9 mouse cellular contexts compared by ENCODE assay signal in the genomic region with DNA sequence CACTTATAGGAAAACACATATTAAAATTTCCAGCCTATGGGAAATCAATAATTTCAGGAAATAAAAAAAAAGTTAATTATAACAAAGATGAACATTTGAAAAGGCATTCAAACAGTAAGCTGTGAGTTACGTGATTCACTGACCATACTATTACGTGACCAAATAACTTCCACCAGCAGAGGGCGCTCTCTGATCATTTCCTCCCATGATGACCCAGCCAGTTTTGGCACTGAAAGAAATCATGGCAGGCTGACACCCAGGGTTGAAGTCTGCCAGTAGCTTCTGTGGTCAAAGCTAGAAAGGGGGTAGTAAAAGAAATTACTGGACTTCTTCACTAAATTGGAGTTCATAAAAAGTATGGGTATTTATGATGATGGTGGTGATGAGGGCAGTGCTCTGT. TPM values are rescaled to one million over a fixed set of nuclear protein-coding genes. Genes with fewer than 3 reads are reported as not detected.
DNase-seq lines count a peak whose midpoint lies in the region; ATAC-seq and TF ChIP-seq lines count a peak whose summit lies in the region.
"Had no signal": no experiment of that assay in that cellular context is flagged by ENCODE, and none has a peak within 500 bp of the region (broad histone marks: within the 10 kb centered on the region; RNA-seq: fewer than 3 reads in every experiment).

No protein-coding gene starts in this region.

- ATAC-seq in megakaryocyte, adult 5-6 weeks (ENCODE audit: poor library complexity, severe bottlenecking) = no peak

- H3K27me3 ChIP-seq in ES-Bruce4 (ENCODE audit: control insufficient read depth, insufficient read depth, low read length, poor library complexity, severe bottlenecking) = no peaks in the 10 kb centered on the region
- H3K27me3 ChIP-seq in small intestine, adult 2 months (ENCODE audit: control insufficient read depth, insufficient read depth, low read length) = no peaks in the 10 kb centered on the region
- H3K27me3 ChIP-seq: limb, embryonic 12.5 days had no signal

- H3K27ac ChIP-seq in ES-Bruce4 (ENCODE audit: insufficient read depth, low read length) = no peak overlapping the region
- no peak overlapping the region for H3K27ac ChIP-seq in embryonic fibroblast, embryonic 13.5 days (ENCODE audit: insufficient read depth, low read length)
- H3K27ac ChIP-seq in small intestine, adult 2 months (ENCODE audit: insufficient read depth, low read depth, low read length) = no peak overlapping the region
- H3K27ac ChIP-seq: limb, embryonic 12.5 days had no signal

- no peaks in the 10 kb centered on the region for H3K9me3 ChIP-seq in ES-Bruce4 (replicated peaks; ENCODE audit: control insufficient read depth, insufficient read depth, low read length, poor library complexity, severe bottlenecking)
- H3K9me3 ChIP-seq: limb, embryonic 12.5 days had no signal

- H3K9ac ChIP-seq in ES-Bruce4 (ENCODE audit: low read depth, poor library complexity, severe bottlenecking) = no peak overlapping the region
- H3K9ac ChIP-seq: limb, embryonic 12.5 days had no signal

- WGBS in small intestine, adult 2 months = 11% methylated on average over 3 of the region's 3 CpGs

- peak; percentile 85 to 87 for DNase-seq in adrenal gland, postnatal 36 days
- peak; percentile 83 to 93 for DNase-seq in heart, postnatal 10 days
- peak; percentile 77 to 86 for DNase-seq in layer of hippocampus, postnatal 14 days (ENCODE audit: low spot score in 2 of 2)
- DNase-seq in mesoderm, embryonic 11.5 days (ENCODE audit: low read depth, low spot score) = peak; percentile 81

- no peaks in the 10 kb centered on the region for H3K4me1 ChIP-seq in ES-Bruce4 (ENCODE audit: control insufficient read depth, insufficient read depth, low read length)
- H3K4me1 ChIP-seq in embryonic fibroblast, embryonic 13.5 days (ENCODE audit: control insufficient read depth, insufficient read depth, low read length) = no peaks in the 10 kb centered on the region
- 0 out of 2 replicates have a peak, but pooled peaks cover 3% of the 10 kb centered on the region for H3K4me1 ChIP-seq in small intestine, adult 2 months (ENCODE audit: control insufficient read depth, insufficient read depth, insufficient read length, low read length)

- TF ChIP-seq CTCF in ES-Bruce4 (IDR thresholded peaks at IDR 0.05; ENCODE audit: low read depth, low read length) = peak; percentile 55
- TF ChIP-seq CTCF in embryonic fibroblast, embryonic 13.5 days (IDR thresholded peaks at IDR 0.05; ENCODE audit: borderline replicate concordance, insufficient read depth, low read length) = 0 out of 2 replicates have a peak, but pooled peaks have one; percentile 5
- peak; percentile 72; the same call in 1 of the 2 replicates for TF ChIP-seq CTCF in small intestine, adult 2 months (IDR thresholded peaks at IDR 0.05; ENCODE audit: extremely low read depth, insufficient read length, insufficient replicate concordance, low read depth, low read length)

- intact Hi-C loops in heart, postnatal 10 days (cut with DNase I) = loop anchor here (1.0 to 5.0 kb wide), 4 partner anchors 100 to 403 kb away; no protein-coding TSS in a partner anchor

- no peak overlapping the region for H3K4me3 ChIP-seq in ES-Bruce4 (ENCODE audit: low read depth, low read length)
- no peak overlapping the region for H3K4me3 ChIP-seq in embryonic fibroblast, embryonic 13.5 days (ENCODE audit: insufficient read depth, low read length)
- no peak overlapping the region for H3K4me3 ChIP-seq in small intestine, adult 2 months (ENCODE audit: low read depth, low read length)
- H3K4me3 ChIP-seq: limb, embryonic 12.5 days had no signal

- no peak for TF ChIP-seq EP300 in ES-Bruce4 (IDR thresholded peaks at IDR 0.05; ENCODE audit: insufficient read depth, low read depth, low read length)

- H3K36me3 ChIP-seq in ES-Bruce4 (ENCODE audit: control insufficient read depth, insufficient read depth, low read length, poor library complexity, severe bottlenecking) = no peaks in the 10 kb centered on the region
- no peaks in the 10 kb centered on the region for H3K36me3 ChIP-seq in small intestine, adult 2 months (ENCODE audit: control insufficient read depth, insufficient read depth, low read length)
- H3K36me3 ChIP-seq: limb, embryonic 12.5 days had no signal

- TF ChIP-seq POLR2A in ES-Bruce4 (IDR thresholded peaks at IDR 0.05; ENCODE audit: insufficient read depth, low read length) = no peak
- TF ChIP-seq POLR2A in embryonic fibroblast, embryonic 13.5 days (IDR thresholded peaks at IDR 0.05; ENCODE audit: low read depth, low read length) = no peak
- TF ChIP-seq POLR2A in small intestine, adult 2 months (IDR thresholded peaks at IDR 0.05; ENCODE audit: low read depth, low read length) = no peak

RNA-seq across cellular contexts. Expression of a gene that starts 33.1 kb away (rescaled TPM):
- polyA plus RNA-seq in ES-Bruce4 (2011; ENCODE audit: insufficient read depth, insufficient read length, low read depth, missing spikeins) = 7.8 and 8.3 TPM in 2 replicates
- 1 to 10 TPM; 2.8 to 3.1 TPM for total RNA-seq in adrenal gland, postnatal 36 days (2021)
- polyA plus RNA-seq in embryonic fibroblast, embryonic 13.5 days (2011; ENCODE audit: insufficient read length, low read depth, missing spikeins) = 1.7 and 2.5 TPM in 2 replicates
- 10 to 100 TPM; 20.2 to 20.8 TPM for total RNA-seq in heart, postnatal 10 days (2021)
- total RNA-seq in layer of hippocampus, postnatal 14 days (2021) = 100 to 1,000 TPM; 102 to 104 TPM
- 0.03 and 0.58 TPM in 2 replicates for polyA plus RNA-seq in small intestine, adult 2 months (2012; rRNA removed)
- not detected in 2 replicates for total RNA-seq in megakaryocyte, adult 5-6 weeks (2015)
- total RNA-seq in megakaryocyte, adult 5-6 weeks (2017) = 0.07 TPM in 1 of 2 replicates, not detected in the other

Comparison
In these comparisons a context has a peak if more than half of its experiments do, and no peak if none do; other contexts are left out.
1. CTCF ChIP-seq: peak in every context shown above with its lines; median percentile 72 in small intestine, adult 2 months; 55 in ES-Bruce4; 5 in embryonic fibroblast, embryonic 13.5 days.
2. RNA of a gene that starts 33.1 kb away (total RNA-seq): 102 to 104 TPM in layer of hippocampus, postnatal 14 days and 20.2 to 20.8 TPM in heart, postnatal 10 days; 2.8 to 3.1 TPM in adrenal gland, postnatal 36 days and 0.07 TPM in megakaryocyte, adult 5-6 weeks; every median in the first group is over 4 times any median in the second.
3. Peak in every context shown above with its lines, with median percentiles within 50 percentile points of each other: DNase-seq.